Mouse (Mus musculus) lung, adult 2 months (tissue): ENCODE results near the gene Ccdc187. TPM values are rescaled to one million over a fixed set of nuclear protein-coding genes. Genes with fewer than 3 reads are reported as not detected.
A peak's percentile ranks its signal among the peaks of the same experiment; 100 is the strongest.

ENCODE experiments used
- DNase-seq: peaks from one replicate; pipeline ENCODE4 v3.0.0; 2022
- H3K4me1 ChIP-seq: fragments of 200-500 bp; 2 replicates; pipeline ENCODE4 v1.6.1; 2011; ENCODE audit warnings: low read length; ENCODE audit not compliant: control insufficient read depth, insufficient read depth
- H3K4me3 ChIP-seq: fragments of 200-500 bp; replicated peaks from 2 replicates; pipeline ENCODE3; 2011; ENCODE audit warnings: low read depth, mild to moderate bottlenecking, control low read depth, low read length; ENCODE audit errors: extremely low read depth
- CTCF ChIP-seq: fragments of 200-500 bp; IDR thresholded peaks from 2 replicates; pipeline ENCODE4 v1.5.1; 2011; ENCODE audit warnings: mild to moderate bottlenecking, low read length, control low read depth; ENCODE audit not compliant: insufficient read depth
- POLR2A ChIP-seq: fragments of 200-500 bp; IDR thresholded peaks from 2 replicates; pipeline ENCODE4 v1.6.1; 2011; ENCODE audit warnings: low read depth, mild to moderate bottlenecking, control low read depth, low read length, borderline replicate concordance; ENCODE audit errors: extremely low read depth
- WGBS: fragments of 180-500 bp; shearing (Covaris S2); methylation state at CpG from one replicate; pipeline ENCODE4 v1.1.7; 2018; 5-methylcytosine and 5-hydroxymethylcytosine counted together
- polyA plus RNA-seq: library from polyadenylated mRNA; depleted of rRNA; stranded (reverse); fragments of >200 nt; gene quantifications from 2 replicates; pipeline ENCODE4 v1.2.3, GENCODE M21; 2012

The Ccdc187 gene
- polyA plus RNA-seq, 1 experiment: 7.9 TPM

GRCm38 (mm10) chr2:26305555-26305954 is 11.2 kb upstream of the Ccdc187 start:
- Histone ChIP-seq H3K4me3 (no peak overlapping the region), H3K4me1 (peaks cover 1% of the 10 kb centered on the region)
- no peak for DNase-seq
- WGBS: 73% methylated on average over 2 of the region's 2 CpGs
- TF ChIP-seq CTCF: no peak
- TF ChIP-seq POLR2A: no peak

GRCm38 (mm10) chr2:26304711-26305110 is 10.4 kb upstream of the Ccdc187 start:
- DNase-seq: no peak
- TF ChIP-seq CTCF (no peak), POLR2A (no peak)
- Histone ChIP-seq H3K4me1 (peaks cover 2% of the 10 kb centered on the region; the same call in 1 of the 2 replicates), H3K4me3 (no peak overlapping the region)
- 52% methylated on average over 1 of the region's 1 CpGs for WGBS

- TF ChIP-seq POLR2A: no peak
- TF ChIP-seq CTCF: no peak
- Histone ChIP-seq H3K4me3 (no peak overlapping the region), H3K4me1 (peaks cover 2% of the 10 kb centered on the region; the same call in 1 of the 2 replicates)
- no peak for DNase-seq
- WGBS: 69% methylated on average over 10 of the region's 10 CpGs
These were observed 7.7 kb upstream of the Ccdc187 start for GRCm38 (mm10) chr2:26302005-26302503.

GRCm38 (mm10) chr2:26300808-26301174 is 6.4 kb upstream of the Ccdc187 start:
- WGBS: 2% methylated on average over 3 of the region's 3 CpGs
- no peak for TF ChIP-seq POLR2A
- TF ChIP-seq CTCF: peak; percentile 92
- Histone ChIP-seq H3K4me3 (no peak overlapping the region), H3K4me1 (peaks cover 2% of the 10 kb centered on the region; the same call in 1 of the 2 replicates)
- peak; percentile 88 for DNase-seq

GRCm38 (mm10) chr2:26300161-26300807 is 5.9 kb upstream of the Ccdc187 start:
- no peak for DNase-seq
- 38% methylated on average over 5 of the region's 5 CpGs for WGBS
- no peak; the same call in 1 of the 2 replicates for TF ChIP-seq POLR2A
- no peak for TF ChIP-seq CTCF
- Histone ChIP-seq H3K4me1 (peaks cover 2% of the 10 kb centered on the region; the same call in 1 of the 2 replicates), H3K4me3 (no peak overlapping the region)

GRCm38 (mm10) chr2:26299336-26299735 is 5.0 kb upstream of the Ccdc187 start:
- DNase-seq: no peak
- H3K4me1 ChIP-seq: peaks cover 2% of the 10 kb centered on the region; the same call in 1 of the 2 replicates
- H3K4me3 ChIP-seq: no peak overlapping the region
- TF ChIP-seq POLR2A: no peak
- TF ChIP-seq CTCF: no peak
- 70% methylated on average over 7 of the region's 7 CpGs for WGBS

- TF ChIP-seq CTCF (no peak), POLR2A (no peak)
- H3K4me1 ChIP-seq: peaks cover 2% of the 10 kb centered on the region; the same call in 1 of the 2 replicates
- H3K4me3 ChIP-seq: peak overlapping the region; percentile 15
- no peak for DNase-seq
- 32% methylated on average over 4 of the region's 4 CpGs for WGBS
These were observed 4.5 kb upstream of the Ccdc187 start for GRCm38 (mm10) chr2:26298856-26299230.

GRCm38 (mm10) chr2:26298208-26298855 is 4.0 kb upstream of the Ccdc187 start:
- 5% methylated on average over 10 of the region's 10 CpGs for WGBS
- H3K4me1 ChIP-seq: peaks cover 2% of the 10 kb centered on the region; the same call in 1 of the 2 replicates
- no peak for TF ChIP-seq CTCF
- no peak for TF ChIP-seq POLR2A

GRCm38 (mm10) chr2:26296606-26297195 is 2.3 kb upstream of the Ccdc187 start:
- 22% methylated on average over 6 of the region's 6 CpGs for WGBS
- TF ChIP-seq POLR2A (no peak), CTCF (no peak)
- peaks cover 2% of the 10 kb centered on the region; the same call in 1 of the 2 replicates for H3K4me1 ChIP-seq
- DNase-seq: no peak
- no peak overlapping the region for H3K4me3 ChIP-seq

More at GRCm38 (mm10) chr2:26298208-26298855, 4.0 kb upstream of the Ccdc187 start:
- DNase-seq: no peak
- H3K4me3 ChIP-seq: no peak overlapping the region
